Mouse (Mus musculus) liver, postnatal 0 days (tissue): ENCODE measurements around the gene Clip4.

Source experiments
- CTCF ChIP-seq: sonication (generic); IDR thresholded peaks from 2 replicates; pipeline ENCODE4 v1.5.1; 2016; ENCODE audit warnings: antibody characterized with exemption, low read depth
- EP300 ChIP-seq: IDR thresholded peaks from 2 replicates; pipeline ENCODE4 v1.6.1; 2016; ENCODE audit warnings: antibody characterized with exemption, low read depth, mild to moderate bottlenecking

DNA sequence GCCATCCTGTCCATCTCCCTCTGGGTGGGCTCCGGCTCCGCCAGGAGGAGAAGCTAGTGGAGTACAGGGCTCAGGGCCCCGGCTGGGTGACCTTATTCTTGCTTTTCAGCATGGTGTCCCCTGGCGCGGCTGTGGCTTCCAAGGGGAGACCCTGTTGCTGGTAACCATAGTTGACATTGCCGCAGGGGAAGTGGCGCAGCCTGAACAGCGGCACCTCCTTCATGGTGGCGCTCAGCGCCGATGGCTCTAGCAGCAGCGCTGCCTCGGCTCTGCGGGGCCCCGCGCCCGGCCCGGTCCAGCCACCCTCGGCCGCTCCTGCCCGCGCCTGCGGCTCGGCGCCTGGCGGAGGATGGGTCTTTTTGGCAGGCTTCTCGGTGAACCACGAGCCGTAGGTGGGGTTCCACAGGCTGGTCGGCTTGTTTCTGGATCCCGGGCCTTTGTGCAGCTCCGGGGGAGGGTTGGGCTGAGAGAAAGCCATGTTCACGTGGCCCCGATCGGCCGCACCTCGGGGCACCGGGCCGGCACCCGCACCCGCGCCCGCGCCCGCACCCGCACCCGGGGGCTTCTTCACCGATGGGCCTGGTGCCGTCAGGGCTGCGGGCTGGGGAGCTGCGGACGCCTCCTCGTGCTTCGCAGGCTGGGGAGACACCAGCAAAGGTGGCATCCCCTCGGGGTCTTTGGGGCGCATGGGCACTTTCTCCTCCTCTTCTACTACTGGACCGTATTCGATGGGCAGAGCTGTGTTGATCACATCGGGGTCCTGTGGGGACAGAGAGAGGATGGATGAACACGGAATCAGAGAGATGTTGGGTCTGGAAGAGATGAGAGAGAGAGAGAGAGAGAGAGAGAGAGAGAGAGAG lies 101.3 kb downstream of the Clip4 start:
- TF ChIP-seq CTCF, result no peak
- TF ChIP-seq EP300, result no peak
